Mouse (Mus musculus) megakaryocyte, embryonic 14.5 days (primary cell): Measurements from ENCODE around the gene Atp6v0a1.

Experiments used
- FLI1 ChIP-seq: IDR thresholded peaks from 2 replicates; pipeline ENCODE4 v1.6.1; 2012; ENCODE audit warnings: low read length, inconsistent platforms, mixed read lengths
- GATA1 ChIP-seq: IDR thresholded peaks from 3 replicates; pipeline ENCODE4 v1.6.1; 2012; ENCODE audit warnings: mixed read lengths, low read length, inconsistent platforms, borderline replicate concordance

GRCm38 (mm10) chr11:100979887-100980286 is 29.4 kb upstream of the Atp6v0a1 start:
- no peak for TF ChIP-seq GATA1
- TF ChIP-seq FLI1: no peak
